Mouse (Mus musculus) urinary bladder, postnatal 10 days (tissue): Measurements from ENCODE around the gene Gm20425.

Experiments used
- DNase-seq: peaks from one replicate; pipeline ENCODE4 v3.0.0; 2022; ENCODE audit warnings: low spot score

The Gm20425 gene

DNA sequence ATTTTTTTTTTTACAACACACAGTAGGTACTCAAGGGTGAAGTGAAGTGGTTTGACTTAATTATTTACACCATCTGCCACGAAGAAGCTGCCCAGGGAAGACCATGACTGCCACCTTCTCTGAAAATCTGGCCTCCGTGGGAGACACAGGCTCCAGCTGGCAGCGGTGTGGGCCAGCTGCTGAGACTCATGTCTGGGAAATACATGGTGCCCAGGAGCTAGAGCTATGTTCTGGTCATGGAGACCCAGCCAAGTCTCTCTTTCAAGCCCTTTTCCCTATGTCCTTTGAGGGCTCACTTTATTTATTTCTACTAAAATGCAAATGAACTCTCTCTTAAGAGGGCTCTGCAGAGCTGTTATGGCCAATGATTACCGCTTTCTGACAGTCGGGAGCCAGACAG is 76.8 kb downstream of the Gm20425 start:
- DNase-seq: no peak

DNA sequence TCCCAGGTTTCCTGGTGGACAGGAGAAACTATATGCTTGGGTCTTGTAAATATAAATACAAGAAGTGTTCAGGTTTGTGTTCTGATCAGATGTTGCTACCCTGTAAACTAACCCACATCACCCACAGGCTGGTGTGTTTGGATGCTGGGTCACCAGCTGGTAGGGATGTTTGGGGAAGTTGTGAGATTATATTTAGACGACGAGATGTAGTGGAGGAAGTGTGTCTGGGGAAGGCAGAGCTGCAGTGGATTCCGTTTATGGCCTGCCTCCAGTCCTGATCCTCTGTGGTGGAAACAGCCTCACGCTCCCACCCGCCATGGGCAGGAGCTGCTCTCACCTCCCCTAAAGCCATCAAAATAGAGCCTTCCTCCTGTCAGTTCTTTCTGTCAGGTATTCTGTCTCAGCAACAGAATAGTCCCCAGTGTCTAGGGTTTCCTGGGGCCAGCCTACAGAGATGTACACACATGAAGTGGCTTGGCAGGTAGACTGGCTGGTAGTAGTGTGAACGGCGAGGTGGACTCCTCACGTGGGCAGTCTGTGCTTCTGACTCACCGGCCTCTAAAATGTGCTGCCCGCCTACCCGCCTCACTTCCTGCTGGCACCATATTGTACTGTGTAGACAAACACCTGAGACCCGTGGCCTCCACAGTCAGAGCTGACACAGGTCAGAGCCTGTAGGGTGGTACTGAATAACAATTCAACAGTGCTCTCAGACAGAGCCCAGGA is 80.9 kb downstream of the Gm20425 start:
- no peak for DNase-seq

DNA sequence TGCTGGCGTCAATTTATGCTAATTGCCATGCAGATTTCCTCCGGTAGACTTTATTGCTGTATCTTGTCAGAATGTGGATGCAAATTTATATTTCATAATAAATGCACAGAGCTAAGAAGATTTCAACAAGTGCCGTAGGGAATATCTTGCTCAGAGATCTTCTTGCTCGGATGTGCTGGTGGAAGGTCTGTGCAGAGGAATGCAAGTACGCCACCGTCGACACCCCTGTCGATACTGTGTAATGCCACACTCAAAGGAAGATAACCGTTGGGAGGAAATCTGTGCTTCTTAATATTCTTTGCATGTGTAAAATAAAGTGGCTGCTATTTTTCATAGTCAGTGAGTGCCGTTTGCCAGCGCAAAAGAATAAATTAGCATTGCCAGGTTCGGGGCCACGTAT is 83.0 kb downstream of the Gm20425 start:
- DNase-seq: no peak

DNA sequence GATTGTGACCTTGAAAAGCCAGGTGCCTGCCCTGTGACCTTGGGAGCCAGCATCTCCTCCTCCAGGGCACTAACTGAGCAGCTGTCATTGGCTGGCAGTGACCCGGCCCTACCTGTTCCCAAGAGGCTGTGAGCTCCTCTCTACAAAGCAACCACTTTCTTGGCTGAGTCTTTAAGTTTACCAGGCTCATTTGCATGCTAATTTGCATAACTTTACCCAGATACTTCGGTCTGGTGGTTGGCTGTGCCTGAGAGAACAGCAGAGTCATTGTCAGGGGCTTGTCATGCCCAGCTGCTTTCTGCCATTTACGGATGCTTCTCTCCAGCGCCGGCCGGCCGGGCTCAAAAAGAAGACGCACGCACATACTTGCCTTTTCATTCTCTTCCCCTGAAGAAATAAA is 83.4 kb downstream of the Gm20425 start:
- DNase-seq: no peak

DNA sequence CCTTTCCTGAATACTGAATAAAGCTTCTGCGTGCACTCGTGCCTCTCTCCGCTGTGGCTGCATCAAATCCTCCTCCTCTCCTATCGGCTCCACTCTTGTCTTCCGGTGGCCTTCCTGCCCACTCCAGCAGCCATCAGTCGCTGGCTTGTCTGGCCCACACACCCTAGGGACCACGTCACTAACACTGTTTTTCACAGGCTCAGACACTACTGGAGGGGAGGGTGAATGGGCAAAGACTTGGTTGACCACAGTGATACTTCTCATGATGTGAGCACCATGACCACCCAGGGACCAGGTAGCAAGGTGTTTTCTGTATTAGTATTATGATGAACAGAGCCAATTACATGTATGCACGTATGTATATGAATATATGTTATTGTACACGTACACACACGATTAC is 83.8 kb downstream of the Gm20425 start:
- no peak for DNase-seq

DNA sequence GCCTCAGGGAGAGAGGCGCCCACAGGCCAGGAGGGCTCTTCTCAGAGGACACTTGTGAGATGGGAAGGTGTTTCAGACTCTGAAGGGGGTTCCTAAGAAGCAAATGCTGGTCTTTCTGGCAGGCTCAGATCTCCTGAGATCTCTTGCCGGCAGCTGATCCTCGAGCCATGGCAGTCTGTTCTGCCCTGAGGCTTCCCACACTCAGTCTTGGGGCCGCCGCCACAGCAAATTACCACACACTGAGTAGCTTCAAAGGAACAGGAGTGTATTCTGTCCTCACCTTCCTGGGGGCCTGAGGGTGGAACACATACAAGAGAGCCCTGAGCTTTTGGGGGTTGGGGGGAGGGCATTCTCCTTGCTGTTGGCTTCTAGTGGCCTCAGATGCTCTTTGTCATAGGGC is 84.8 kb downstream of the Gm20425 start:
- no peak for DNase-seq

DNA sequence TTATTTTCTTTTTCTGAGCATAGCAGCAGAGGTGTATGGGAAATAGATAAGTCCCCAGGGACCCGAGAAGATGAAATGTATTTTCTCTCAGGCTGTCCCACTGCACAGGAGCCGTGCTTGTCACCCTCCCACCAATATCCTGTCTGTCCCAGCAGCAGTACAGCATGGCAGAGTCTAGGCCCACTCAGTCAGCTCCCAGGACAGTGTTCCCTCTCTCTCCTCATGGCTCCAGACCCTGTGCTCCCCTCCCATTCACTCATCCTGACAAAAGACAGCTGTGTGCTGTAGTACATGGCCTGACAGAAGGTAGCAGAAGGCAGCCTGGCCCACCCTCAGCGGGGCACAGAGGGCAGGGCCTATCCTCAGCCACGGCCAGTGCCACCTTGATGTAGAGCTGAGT is 86.2 kb downstream of the Gm20425 start:
- DNase-seq: no peak

DNA sequence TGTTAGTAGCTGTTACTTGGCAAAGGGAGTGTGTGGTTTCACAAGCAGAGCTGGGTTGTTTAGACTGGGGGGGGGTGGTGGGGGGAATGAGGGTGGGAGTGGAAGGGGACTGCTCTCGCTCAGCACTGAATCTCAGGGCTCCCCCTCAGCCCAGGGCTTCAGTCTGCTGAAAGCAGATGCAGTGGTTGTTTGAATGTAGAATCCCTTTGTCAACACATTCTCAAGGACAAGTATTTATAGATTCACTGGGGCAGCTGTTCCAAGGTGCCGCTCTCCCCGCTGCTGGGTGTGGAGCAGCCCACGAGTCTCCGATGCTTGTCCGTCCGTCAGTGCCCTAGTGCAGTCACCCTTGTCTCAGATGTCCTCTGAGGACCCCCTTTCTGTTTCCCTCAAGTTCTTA is 88.8 kb downstream of the Gm20425 start:
- no peak for DNase-seq

DNA sequence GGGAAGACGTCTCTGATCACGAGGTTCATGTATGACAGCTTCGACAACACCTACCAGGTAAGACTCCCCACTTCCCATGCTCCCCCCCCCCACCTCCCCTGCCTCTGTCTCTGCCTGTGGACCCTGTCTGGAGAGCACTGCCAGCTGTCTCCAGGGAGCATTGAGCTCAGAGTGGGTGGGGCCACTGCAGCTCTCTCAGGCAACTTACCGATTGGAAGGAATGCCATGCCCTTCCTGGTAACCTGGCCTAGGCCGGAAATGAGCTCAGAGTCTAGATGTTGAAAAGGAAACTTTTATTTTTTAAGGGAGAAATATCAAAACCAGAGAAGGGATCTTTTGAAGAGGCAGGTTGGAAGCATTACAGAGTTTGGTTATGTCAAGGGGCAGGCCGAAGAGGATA is 89.7 kb downstream of the Gm20425 start:
- DNase-seq: no peak
